Mouse (Mus musculus) liver, embryonic 13.5 days (tissue): ENCODE results near the gene Pnrc1. TPM values are rescaled to one million over a fixed set of nuclear protein-coding genes. Genes with fewer than 3 reads are reported as not detected.
A peak's percentile ranks its signal among the peaks of the same experiment; 100 is the strongest.
"Not testable (repeated sequence)": the region's sequence is repeated elsewhere in the genome, so short reads cannot be mapped to it uniquely, and the experiment has no call there.

Source experiments
- ATAC-seq: fragments of 200-750 bp; cut with Nextera tagmentation; 2 replicates; pipeline ENCODE4 v1.8.0; 2017; ENCODE audit warnings: low read depth, mild to moderate bottlenecking, moderate number of reproducible peaks, moderate library complexity
- DNase-seq: peaks from one replicate; pipeline ENCODE4 v3.0.0; 2022
- H3K27ac ChIP-seq: fragments of 300-500 bp; sonication (generic); 2 replicates; pipeline ENCODE4 v1.5.1; 2015; ENCODE audit warnings: moderate library complexity, mild to moderate bottlenecking, inconsistent platforms
- H3K27me3 ChIP-seq: fragments of 300-500 bp; sonication (generic); 2 replicates; pipeline ENCODE4 v1.6.1; 2015; ENCODE audit warnings: mild to moderate bottlenecking, inconsistent platforms
- H3K36me3 ChIP-seq: fragments of 300-500 bp; sonication (generic); 2 replicates; pipeline ENCODE4 v1.6.1; 2015; ENCODE audit warnings: mild to moderate bottlenecking, inconsistent platforms
- H3K4me1 ChIP-seq: fragments of 300-500 bp; sonication (generic); replicated peaks from 2 replicates; pipeline ENCODE4 v1.6.1; 2015; ENCODE audit warnings: inconsistent platforms
- H3K4me2 ChIP-seq: fragments of 300-500 bp; sonication (generic); 2 replicates; pipeline ENCODE4 v1.6.1; 2015; ENCODE audit warnings: inconsistent platforms, mild to moderate bottlenecking, moderate library complexity
- H3K4me3 ChIP-seq: fragments of 300-500 bp; sonication (generic); replicated peaks from 2 replicates; pipeline ENCODE4 v1.5.1; 2015; ENCODE audit warnings: mild to moderate bottlenecking, inconsistent platforms
- H3K9ac ChIP-seq: fragments of 300-500 bp; sonication (generic); 2 replicates; pipeline ENCODE4 v1.6.1; 2015; ENCODE audit warnings: mild to moderate bottlenecking, inconsistent platforms
- H3K9me3 ChIP-seq: fragments of 300-500 bp; sonication (generic); replicated peaks from 2 replicates; pipeline ENCODE4 v1.6.1; 2016; ENCODE audit warnings: inconsistent platforms
- WGBS: fragments of 180-500 bp; shearing (Covaris S2); methylation state at CpG from one replicate; pipeline ENCODE4 v1.1.7; 2015; ENCODE audit not compliant: insufficient replicate concordance; 5-methylcytosine and 5-hydroxymethylcytosine counted together
- polyA plus RNA-seq: library from polyadenylated mRNA; unstranded; fragments of >200 nt; fragmentation: Nextera tagmentation; extraction: Ambion mirVana; gene quantifications from 2 replicates; pipeline ENCODE4 v1.2.1, GENCODE M21; 2015

Gene Pnrc1
- polyA plus RNA-seq, 1 experiment from 2014 or later = 28.4 TPM

DNA sequence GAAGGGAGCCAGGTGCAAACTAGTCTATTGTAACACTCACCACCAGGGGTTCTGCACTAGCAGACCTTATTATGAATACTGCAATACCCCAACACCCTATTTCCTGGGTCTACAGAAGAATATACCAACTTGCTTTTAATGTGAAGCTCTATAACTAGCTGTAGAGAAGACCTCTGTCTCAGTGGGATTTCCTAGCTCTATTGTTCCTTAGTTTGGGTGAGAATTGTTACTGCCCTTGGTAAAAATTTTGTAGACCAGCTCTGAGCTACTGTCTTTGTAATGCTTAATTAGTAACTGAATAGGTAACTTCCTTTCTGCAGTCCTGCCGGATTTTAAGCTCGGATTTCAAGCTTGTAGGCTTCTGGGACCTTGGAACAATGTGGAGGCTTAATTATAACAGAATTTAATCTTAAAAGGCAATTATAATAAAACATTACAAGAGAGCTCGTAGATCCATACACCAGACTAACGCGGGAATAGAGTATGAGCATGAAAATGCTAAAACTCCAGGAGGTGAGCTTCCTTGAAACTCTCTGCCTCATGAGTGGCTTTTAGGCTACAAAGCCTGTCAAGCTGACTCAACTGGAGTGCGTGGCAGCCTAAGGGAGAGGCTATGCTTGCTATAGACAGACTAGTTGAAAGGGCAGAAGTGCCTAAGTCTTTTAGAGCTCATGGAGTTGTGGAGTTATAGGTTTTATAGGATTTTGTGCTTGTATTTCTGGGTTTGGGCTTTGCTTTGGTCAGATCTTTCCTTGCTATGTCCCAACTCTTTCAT lies 11.1 kb upstream of the Pnrc1 start:
- not testable (repeated sequence) for H3K27me3 ChIP-seq, H3K4me2 ChIP-seq, ATAC-seq, DNase-seq, H3K4me1 ChIP-seq, H3K27ac ChIP-seq, H3K4me3 ChIP-seq, H3K9me3 ChIP-seq, H3K9ac ChIP-seq, H3K36me3 ChIP-seq
- WGBS = 74% methylated on average over 6 of the region's 6 CpGs

GRCm38 (mm10) chr4:33292409-33293370 lies 2.7 kb upstream of the Pnrc1 start:
- peak; percentile 59 for DNase-seq
- Histone ChIP-seq H3K27me3 (no peaks in the 10 kb centered on the region), H3K4me2 (0 out of 2 replicates have a peak overlapping the region, but pooled peaks have one; percentile 37), H3K4me3 (no peak overlapping the region), H3K9me3 (no peaks in the 10 kb centered on the region), H3K4me1 (peaks cover 2% of the 10 kb centered on the region), H3K27ac (no peak overlapping the region), H3K36me3 (no peaks in the 10 kb centered on the region), H3K9ac (no peak overlapping the region)
- ATAC-seq = peak; percentile 61; the same call in 1 of the 2 replicates
- 8% methylated on average over 16 of the region's 16 CpGs for WGBS

DNA sequence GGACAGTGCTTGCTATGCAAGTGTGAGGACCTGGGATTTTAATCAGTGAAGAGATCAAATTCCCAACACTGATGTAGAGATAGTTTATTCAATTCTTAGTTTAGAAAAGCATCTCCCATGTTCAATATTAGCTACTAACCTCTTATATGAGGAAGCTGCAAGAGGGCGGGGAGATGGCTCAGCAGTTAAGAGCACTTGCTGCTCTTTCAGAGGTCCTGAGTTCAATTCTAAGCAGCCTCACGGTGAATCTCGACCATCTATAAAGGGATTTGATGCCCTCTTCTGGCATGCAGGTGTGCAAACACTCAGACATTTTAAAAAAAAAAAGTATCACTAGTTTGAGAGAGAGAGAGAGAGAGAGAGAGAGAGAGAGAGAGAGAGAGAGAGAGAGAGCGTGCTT lies 915 bp upstream of the Pnrc1 start:
- Histone ChIP-seq H3K9ac (no peak overlapping the region), H3K4me2 (no peak overlapping the region), H3K27ac (no peak overlapping the region), H3K4me3 (no peak overlapping the region), H3K27me3 (no peaks in the 10 kb centered on the region), H3K4me1 (peaks cover 2% of the 10 kb centered on the region), H3K9me3 (no peaks in the 10 kb centered on the region), H3K36me3 (no peaks in the 10 kb centered on the region)
- ATAC-seq (no peak), DNase-seq (no peak)
- WGBS = 44% methylated on average over 4 of the region's 4 CpGs

GRCm38 (mm10) chr4:33289106-33289650 lies 785 bp downstream of the Pnrc1 start:
- 61% methylated on average over 12 of the region's 12 CpGs for WGBS

DNA sequence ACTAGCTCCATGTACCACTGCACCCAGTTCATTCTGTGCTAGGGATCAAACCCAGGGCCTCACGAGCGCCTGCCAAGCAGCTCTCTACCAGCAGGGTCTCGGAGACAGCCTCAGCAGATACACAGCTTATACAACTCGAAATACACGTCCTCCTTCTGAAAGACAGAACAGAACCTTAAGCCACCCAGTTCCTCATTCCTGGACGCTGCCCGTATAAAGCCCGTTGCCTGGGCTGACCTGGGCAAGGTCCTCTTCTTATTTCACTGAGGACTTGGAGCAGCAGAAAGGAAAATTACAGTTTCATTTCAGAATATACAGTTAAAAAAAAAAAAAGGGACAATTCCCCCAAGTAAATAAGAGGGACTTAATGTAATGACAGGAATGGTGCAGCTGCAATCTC lies 4.5 kb downstream of the Pnrc1 start:
- H3K9ac ChIP-seq = no peak overlapping the region
- ATAC-seq (no peak), DNase-seq (no peak)
- H3K27me3 ChIP-seq = no peaks in the 10 kb centered on the region
- H3K4me1 ChIP-seq = peaks cover 3% of the 10 kb centered on the region; the same call in 1 of the 2 replicates
- H3K4me2 ChIP-seq = no peak overlapping the region
- H3K27ac ChIP-seq = no peak overlapping the region
- WGBS = 56% methylated on average over 8 of the region's 8 CpGs
- H3K4me3 ChIP-seq = no peak overlapping the region
- H3K36me3 ChIP-seq = no peaks in the 10 kb centered on the region
- H3K9me3 ChIP-seq = no peaks in the 10 kb centered on the region

More at GRCm38 (mm10) chr4:33289106-33289650, 785 bp downstream of the Pnrc1 start:
- no peak for DNase-seq
- Histone ChIP-seq H3K4me1 (peaks cover 2% of the 10 kb centered on the region), H3K27me3 (no peaks in the 10 kb centered on the region), H3K27ac (no peak overlapping the region), H3K4me3 (no peak overlapping the region), H3K9ac (no peak overlapping the region), H3K4me2 (no peak overlapping the region), H3K36me3 (no peaks in the 10 kb centered on the region), H3K9me3 (no peaks in the 10 kb centered on the region)
- ATAC-seq = no peak

- no peak overlapping the region for H3K4me2 ChIP-seq
- no peaks in the 10 kb centered on the region for H3K27me3 ChIP-seq
- ATAC-seq (no peak), DNase-seq (no peak)
- WGBS = 54% methylated on average over 5 of the region's 5 CpGs
- H3K36me3 ChIP-seq = no peaks in the 10 kb centered on the region
- H3K4me1 ChIP-seq = peaks cover 3% of the 10 kb centered on the region; the same call in 1 of the 2 replicates
- H3K9me3 ChIP-seq = no peaks in the 10 kb centered on the region
- H3K4me3 ChIP-seq = no peak overlapping the region
- H3K27ac ChIP-seq = no peak overlapping the region
- no peak overlapping the region for H3K9ac ChIP-seq
Measured at GRCm38 (mm10) chr4:33284083-33284880, 5.7 kb downstream of the Pnrc1 start.

DNA sequence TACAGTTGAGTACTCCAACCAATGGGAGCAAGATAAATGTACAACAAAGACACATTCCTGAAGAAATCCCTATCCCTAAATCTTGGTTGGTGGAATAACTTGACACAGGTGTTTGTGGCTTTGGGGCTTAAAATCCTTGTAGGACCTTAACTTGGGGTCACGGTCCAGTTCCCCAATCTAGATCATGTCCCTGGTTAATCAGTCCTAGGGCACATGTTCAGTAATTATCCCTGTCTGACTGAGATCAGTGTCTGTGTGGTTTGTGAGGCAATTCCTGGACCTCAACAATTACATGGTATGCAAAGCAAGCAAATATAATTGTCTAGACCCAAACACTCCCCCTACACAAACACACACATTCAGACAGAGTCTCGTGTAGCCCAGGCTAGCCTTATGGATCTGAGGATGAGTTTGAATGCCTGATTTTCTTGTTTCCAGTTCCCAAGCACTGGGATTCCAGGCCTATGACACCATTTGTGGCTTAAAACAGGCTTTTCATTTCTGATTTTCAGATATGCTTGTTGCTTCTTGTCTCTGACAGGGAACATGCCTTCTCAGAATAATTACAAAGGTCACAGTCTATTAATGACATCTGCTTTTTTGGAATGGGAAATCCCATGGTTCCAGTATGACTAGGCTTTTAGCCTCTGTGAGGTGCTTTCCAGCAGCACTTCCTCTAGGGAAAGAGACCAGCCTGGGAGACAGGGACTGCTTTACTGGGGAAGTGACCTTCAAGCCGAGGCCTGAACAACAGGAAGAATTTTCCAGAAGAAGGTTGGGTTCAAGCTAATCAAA lies 7.9 kb downstream of the Pnrc1 start:
- no peak for DNase-seq
- WGBS = 59% methylated on average over 3 of the region's 3 CpGs

GRCm38 (mm10) chr4:33273437-33273836 lies 16.5 kb downstream of the Pnrc1 start:
- Histone ChIP-seq H3K9ac (no peak overlapping the region), H3K4me2 (no peak overlapping the region), H3K9me3 (no peaks in the 10 kb centered on the region), H3K36me3 (no peaks in the 10 kb centered on the region), H3K27me3 (no peaks in the 10 kb centered on the region), H3K4me3 (no peak overlapping the region), H3K4me1 (no peaks in the 10 kb centered on the region), H3K27ac (no peak overlapping the region)
- WGBS = 49% methylated on average over 3 of the region's 3 CpGs
- no peak for DNase-seq
- ATAC-seq = no peak

More for the DNA sequence above, 7.9 kb downstream of the Pnrc1 start:
- H3K27ac ChIP-seq = no peak overlapping the region
- no peak overlapping the region for H3K9ac ChIP-seq
- no peaks in the 10 kb centered on the region for H3K9me3 ChIP-seq
- no peaks in the 10 kb centered on the region for H3K36me3 ChIP-seq
- ATAC-seq = no peak
- H3K27me3 ChIP-seq = no peaks in the 10 kb centered on the region
- no peak overlapping the region for H3K4me2 ChIP-seq
- H3K4me1 ChIP-seq = 0 out of 2 replicates have a peak, but pooled peaks cover 3% of the 10 kb centered on the region
- no peak overlapping the region for H3K4me3 ChIP-seq

- WGBS = 69% methylated on average over 11 of the region's 11 CpGs
- no peak overlapping the region for H3K27ac ChIP-seq
- no peaks in the 10 kb centered on the region for H3K36me3 ChIP-seq
- no peaks in the 10 kb centered on the region for H3K9me3 ChIP-seq
- no peak overlapping the region for H3K4me2 ChIP-seq
- no peaks in the 10 kb centered on the region for H3K27me3 ChIP-seq
- no peak for DNase-seq
- no peaks in the 10 kb centered on the region for H3K4me1 ChIP-seq
- no peak for ATAC-seq
- no peak overlapping the region for H3K4me3 ChIP-seq
- no peak overlapping the region for H3K9ac ChIP-seq
Measured at GRCm38 (mm10) chr4:33270386-33271314, 19.3 kb downstream of the Pnrc1 start.
